Mouse (Mus musculus) cerebellum, adult 9-11 months (tissue): ENCODE results near the gene Akr1b8.
"Not testable (repeated sequence)": the region's sequence is repeated elsewhere in the genome, so short reads cannot be mapped to it uniquely, and the experiment has no call there.

Source experiments
- DNase-seq: peaks from one replicate; pipeline ENCODE4 v3.0.0; 2022

Gene Akr1b8

GRCm38 (mm10) chr6:34406746-34407145, 52.8 kb downstream of the Akr1b8 start:
- DNase-seq: no peak

- no peak for DNase-seq
Observed at GRCm38 (mm10) chr6:34407403-34407802, 53.5 kb downstream of the Akr1b8 start.

GRCm38 (mm10) chr6:34412023-34412422, 58.1 kb downstream of the Akr1b8 start, which contains the start of gene Akr1b7:
Gene Akr1b7 (plus strand): TSS chr6:34412334.
- DNase-seq: no peak

- no peak for DNase-seq
Observed at GRCm38 (mm10) chr6:34412688-34413087, 58.8 kb downstream of the Akr1b8 start.

DNA sequence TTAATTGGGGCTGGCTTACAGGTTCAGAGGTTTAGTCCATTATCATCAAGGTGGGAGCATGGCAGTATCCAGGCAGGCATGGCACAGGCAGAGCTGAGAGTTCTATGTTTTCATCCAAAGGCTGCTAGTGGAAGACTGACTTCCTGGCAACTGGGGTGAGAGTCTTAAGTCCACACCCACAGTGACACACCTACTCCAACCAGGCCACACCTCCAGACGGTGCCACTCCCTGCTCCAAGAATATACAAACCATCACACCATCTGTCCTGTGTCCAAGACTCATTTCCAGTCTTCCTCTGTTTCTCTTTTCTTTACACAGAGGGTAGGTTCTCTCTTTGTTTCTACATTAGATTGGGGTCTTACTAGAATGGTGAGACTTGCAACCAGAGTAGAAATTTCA, 59.5 kb downstream of the Akr1b8 start:
- not testable (repeated sequence) for DNase-seq

GRCm38 (mm10) chr6:34416521-34416920, 62.6 kb downstream of the Akr1b8 start:
- no peak for DNase-seq
